Mouse (Mus musculus) neural tube, embryonic 13.5 days (tissue): ENCODE data around the gene Pan3. TPM values are rescaled to one million over a fixed set of nuclear protein-coding genes. Genes with fewer than 3 reads are reported as not detected.

ENCODE experiments used
- ATAC-seq: fragments of 200-750 bp; cut with Nextera tagmentation; 2 replicates; pipeline ENCODE4 v1.8.0; 2017; ENCODE audit warnings: low read depth, mild to moderate bottlenecking, moderate TSS enrichment, moderate library complexity
- H3K27ac ChIP-seq: fragments of 300-500 bp; sonication (generic); replicated peaks from 2 replicates; pipeline ENCODE4 v1.5.1; 2015; ENCODE audit warnings: moderate library complexity, mild to moderate bottlenecking, inconsistent platforms
- H3K27me3 ChIP-seq: fragments of 300-500 bp; sonication (generic); 2 replicates; pipeline ENCODE4 v1.6.1; 2015; ENCODE audit warnings: mild to moderate bottlenecking, inconsistent platforms
- H3K36me3 ChIP-seq: fragments of 300-500 bp; sonication (generic); 2 replicates; pipeline ENCODE4 v1.6.1; 2015; ENCODE audit warnings: mild to moderate bottlenecking, inconsistent platforms
- H3K4me1 ChIP-seq: fragments of 300-500 bp; sonication (generic); replicated peaks from 2 replicates; pipeline ENCODE4 v1.6.1; 2015; ENCODE audit warnings: inconsistent platforms
- H3K4me2 ChIP-seq: fragments of 300-500 bp; sonication (generic); 2 replicates; pipeline ENCODE4 v1.6.1; 2015; ENCODE audit warnings: inconsistent platforms, mild to moderate bottlenecking, moderate library complexity
- H3K4me3 ChIP-seq: fragments of 300-500 bp; sonication (generic); 2 replicates; pipeline ENCODE4 v1.5.1; 2015; ENCODE audit warnings: mild to moderate bottlenecking, inconsistent platforms
- H3K9ac ChIP-seq: fragments of 300-500 bp; sonication (generic); 2 replicates; pipeline ENCODE4 v1.6.1; 2015; ENCODE audit warnings: moderate library complexity, mild to moderate bottlenecking, inconsistent platforms
- H3K9me3 ChIP-seq: fragments of 300-500 bp; sonication (generic); 2 replicates; pipeline ENCODE4 v1.6.1; 2016; ENCODE audit warnings: inconsistent platforms
- WGBS: fragments of 180-500 bp; shearing (Covaris S2); methylation state at CpG from one replicate; pipeline ENCODE4 v1.1.7; 2015; 5-methylcytosine and 5-hydroxymethylcytosine counted together
- polyA plus RNA-seq: library from polyadenylated mRNA; unstranded; fragments of >200 nt; fragmentation: Nextera tagmentation; extraction: Ambion mirVana; gene quantifications from 2 replicates; pipeline ENCODE4 v1.2.1, GENCODE M21; 2015

Pan3 gene
- polyA plus RNA-seq, 1 experiment from 2014 or later, result 69.1 TPM

DNA sequence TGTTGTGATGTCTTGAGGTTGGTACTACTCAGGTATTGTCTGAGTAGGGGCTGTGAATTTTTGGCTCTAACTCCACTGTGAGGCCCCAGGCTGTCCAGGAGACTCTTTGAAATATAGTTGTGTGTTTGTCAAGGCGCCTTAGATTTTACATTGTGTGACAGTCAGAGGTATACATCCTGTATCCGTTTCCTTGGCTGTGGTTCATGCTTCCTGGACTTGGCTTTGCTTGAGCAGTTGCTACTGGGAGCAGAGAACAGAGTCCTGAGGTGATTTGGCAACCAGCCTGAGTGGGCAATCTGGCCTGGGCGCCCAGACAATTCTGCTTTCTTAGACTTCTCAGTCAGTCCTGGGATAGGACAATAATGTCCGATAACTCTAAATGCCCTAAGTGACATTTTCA is 5.3 kb downstream of the Pan3 start:
- H3K4me1 ChIP-seq, result peaks cover 64% of the 10 kb centered on the region
- H3K4me2 ChIP-seq, result 0 out of 2 replicates have a peak overlapping the region, but pooled peaks have one; percentile 2
- 51% methylated on average over 4 of the region's 4 CpGs for WGBS
- peak overlapping the region; percentile 29 for H3K27ac ChIP-seq
- no peak for ATAC-seq
- no peaks in the 10 kb centered on the region for H3K36me3 ChIP-seq
- no peak overlapping the region for H3K9ac ChIP-seq
- H3K9me3 ChIP-seq, result no peaks in the 10 kb centered on the region
- no peaks in the 10 kb centered on the region for H3K27me3 ChIP-seq
- H3K4me3 ChIP-seq, result no peak overlapping the region

DNA sequence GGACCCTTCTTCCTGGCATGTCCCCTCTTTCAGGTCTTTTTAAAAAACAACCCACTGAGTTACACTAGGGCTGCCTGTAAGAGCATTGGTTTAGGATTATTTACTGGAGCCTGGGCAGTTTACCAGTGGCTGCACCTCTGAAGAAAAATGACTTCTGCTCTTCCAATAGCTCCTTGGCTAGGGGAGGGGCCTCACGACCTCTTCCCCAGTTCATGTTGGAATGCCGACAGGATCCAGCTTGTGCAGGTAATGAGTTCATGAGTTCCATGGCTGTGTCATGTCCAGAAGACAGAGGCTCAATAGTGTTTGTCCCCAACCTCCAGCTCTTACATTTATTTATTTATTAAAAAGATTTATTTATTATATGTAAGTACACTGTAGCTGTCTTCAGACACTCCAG is 5.8 kb downstream of the Pan3 start:
- Histone ChIP-seq H3K27me3 (no peaks in the 10 kb centered on the region), H3K36me3 (no peaks in the 10 kb centered on the region), H3K9ac (no peak overlapping the region), H3K9me3 (no peaks in the 10 kb centered on the region), H3K27ac (peak overlapping the region; percentile 29), H3K4me3 (no peak overlapping the region), H3K4me1 (peaks cover 64% of the 10 kb centered on the region), H3K4me2 (0 out of 2 replicates have a peak overlapping the region, but pooled peaks have one; percentile 2)
- WGBS, result 70% methylated on average over 2 of the region's 2 CpGs
- ATAC-seq, result no peak

GRCm38 (mm10) chr5:147436491-147436890 is 6.5 kb downstream of the Pan3 start:
- no peaks in the 10 kb centered on the region for H3K27me3 ChIP-seq
- peaks cover 63% of the 10 kb centered on the region for H3K4me1 ChIP-seq
- no peaks in the 10 kb centered on the region for H3K36me3 ChIP-seq
- 78% methylated on average over 5 of the region's 5 CpGs for WGBS
- ATAC-seq, result no peak
- no peak overlapping the region for H3K27ac ChIP-seq
- H3K9me3 ChIP-seq, result no peaks in the 10 kb centered on the region
- no peak overlapping the region for H3K4me3 ChIP-seq
- H3K4me2 ChIP-seq, result no peak overlapping the region
- H3K9ac ChIP-seq, result no peak overlapping the region

GRCm38 (mm10) chr5:147440996-147441507 is 11.1 kb downstream of the Pan3 start:
- peaks cover 24% of the 10 kb centered on the region for H3K4me1 ChIP-seq
- no peak overlapping the region for H3K9ac ChIP-seq
- H3K4me2 ChIP-seq, result no peak overlapping the region
- H3K36me3 ChIP-seq, result no peaks in the 10 kb centered on the region
- 73% methylated on average over 3 of the region's 3 CpGs for WGBS
- no peak overlapping the region for H3K4me3 ChIP-seq
- no peak for ATAC-seq
- H3K27ac ChIP-seq, result no peak overlapping the region
- no peaks in the 10 kb centered on the region for H3K9me3 ChIP-seq
- no peaks in the 10 kb centered on the region for H3K27me3 ChIP-seq

- H3K4me3 ChIP-seq, result no peak overlapping the region
- no peaks in the 10 kb centered on the region for H3K9me3 ChIP-seq
- H3K4me2 ChIP-seq, result no peak overlapping the region
- no peak overlapping the region for H3K9ac ChIP-seq
- peaks cover 16% of the 10 kb centered on the region for H3K4me1 ChIP-seq
- H3K36me3 ChIP-seq, result no peaks in the 10 kb centered on the region
- 94% methylated on average over 1 of the region's 1 CpGs for WGBS
- ATAC-seq, result no peak
- H3K27ac ChIP-seq, result no peak overlapping the region
- H3K27me3 ChIP-seq, result no peaks in the 10 kb centered on the region
Observed at GRCm38 (mm10) chr5:147441979-147442378, 12.0 kb downstream of the Pan3 start.

- no peak overlapping the region for H3K9ac ChIP-seq
- H3K27me3 ChIP-seq, result no peaks in the 10 kb centered on the region
- no peak overlapping the region for H3K27ac ChIP-seq
- H3K4me3 ChIP-seq, result no peak overlapping the region
- H3K36me3 ChIP-seq, result no peaks in the 10 kb centered on the region
- peaks cover 11% of the 10 kb centered on the region for H3K4me1 ChIP-seq
- no peaks in the 10 kb centered on the region for H3K9me3 ChIP-seq
- no peak for ATAC-seq
- H3K4me2 ChIP-seq, result no peak overlapping the region
- WGBS, result 72% methylated on average over 4 of the region's 4 CpGs
Observed at GRCm38 (mm10) chr5:147442741-147443140, 12.8 kb downstream of the Pan3 start.

- Histone ChIP-seq H3K27me3 (no peaks in the 10 kb centered on the region), H3K36me3 (no peaks in the 10 kb centered on the region), H3K4me1 (peaks cover 17% of the 10 kb centered on the region), H3K4me3 (no peak overlapping the region), H3K9me3 (no peaks in the 10 kb centered on the region), H3K4me2 (no peak overlapping the region), H3K27ac (no peak overlapping the region), H3K9ac (no peak overlapping the region)
- WGBS, result 93% methylated on average over 6 of the region's 6 CpGs
- ATAC-seq, result no peak
Observed at GRCm38 (mm10) chr5:147444298-147444697, 14.3 kb downstream of the Pan3 start.

DNA sequence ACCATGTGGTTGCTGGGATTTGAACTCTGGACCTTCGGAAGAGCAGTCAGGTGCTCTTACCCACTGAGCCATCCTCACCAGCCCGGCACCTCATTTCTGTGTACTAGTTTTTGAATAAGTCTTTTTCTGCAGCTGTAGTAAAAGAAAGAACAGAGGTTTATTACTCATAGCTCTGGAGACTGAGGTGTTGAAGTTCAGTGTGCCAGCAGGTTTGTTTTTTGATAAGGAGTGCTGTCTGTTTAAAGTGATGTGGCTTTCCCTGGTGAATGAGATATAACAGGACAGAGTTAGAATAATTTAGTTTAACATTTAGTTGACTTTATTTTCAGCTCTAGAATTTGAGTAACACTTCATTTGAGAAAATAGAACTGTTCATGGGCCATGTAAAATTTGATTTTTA is 14.8 kb downstream of the Pan3 start:
- H3K27ac ChIP-seq, result no peak overlapping the region
- no peak overlapping the region for H3K9ac ChIP-seq
- no peak overlapping the region for H3K4me2 ChIP-seq
- H3K9me3 ChIP-seq, result no peaks in the 10 kb centered on the region
- H3K27me3 ChIP-seq, result no peaks in the 10 kb centered on the region
- peaks cover 17% of the 10 kb centered on the region for H3K4me1 ChIP-seq
- 96% methylated on average over 2 of the region's 2 CpGs for WGBS
- ATAC-seq, result no peak
- no peaks in the 10 kb centered on the region for H3K36me3 ChIP-seq
- H3K4me3 ChIP-seq, result no peak overlapping the region

- H3K4me3 ChIP-seq, result no peak overlapping the region
- H3K36me3 ChIP-seq, result no peaks in the 10 kb centered on the region
- H3K9me3 ChIP-seq, result no peaks in the 10 kb centered on the region
- no peaks in the 10 kb centered on the region for H3K27me3 ChIP-seq
- no peak overlapping the region for H3K4me2 ChIP-seq
- H3K4me1 ChIP-seq, result peaks cover 17% of the 10 kb centered on the region
- no peak overlapping the region for H3K9ac ChIP-seq
- no peak for ATAC-seq
- WGBS, result 88% methylated on average over 4 of the region's 4 CpGs
- H3K27ac ChIP-seq, result no peak overlapping the region
Observed at GRCm38 (mm10) chr5:147445252-147445651, 15.3 kb downstream of the Pan3 start.

DNA sequence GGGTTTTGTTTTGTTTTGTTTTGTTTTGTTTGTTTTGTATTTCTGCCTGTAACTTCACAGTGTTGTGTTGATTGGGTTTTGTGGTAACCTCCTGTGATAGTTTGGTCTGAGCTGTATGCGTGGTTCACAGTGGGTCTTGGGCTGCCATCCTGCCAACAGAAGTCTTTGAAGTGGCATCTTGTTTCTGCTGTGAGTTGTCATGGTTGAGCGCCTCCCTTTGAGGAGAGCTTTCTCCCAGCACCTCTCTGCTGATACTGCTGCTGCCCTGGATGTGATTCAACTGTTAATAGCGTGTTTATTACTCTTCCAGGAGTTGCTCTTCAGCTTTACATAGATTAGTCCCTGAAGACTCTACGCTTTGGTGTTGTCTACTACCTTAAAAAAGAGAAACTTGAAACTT is 18.6 kb downstream of the Pan3 start:
- Histone ChIP-seq H3K9ac (no peak overlapping the region), H3K4me2 (no peak overlapping the region), H3K36me3 (peaks cover 5% of the 10 kb centered on the region), H3K27ac (peak overlapping the region; percentile 23; the same call in 1 of the 2 replicates), H3K9me3 (no peaks in the 10 kb centered on the region), H3K4me1 (peaks cover 17% of the 10 kb centered on the region), H3K4me3 (no peak overlapping the region), H3K27me3 (no peaks in the 10 kb centered on the region)
- no peak for ATAC-seq
- WGBS, result 42% methylated on average over 4 of the region's 4 CpGs

DNA sequence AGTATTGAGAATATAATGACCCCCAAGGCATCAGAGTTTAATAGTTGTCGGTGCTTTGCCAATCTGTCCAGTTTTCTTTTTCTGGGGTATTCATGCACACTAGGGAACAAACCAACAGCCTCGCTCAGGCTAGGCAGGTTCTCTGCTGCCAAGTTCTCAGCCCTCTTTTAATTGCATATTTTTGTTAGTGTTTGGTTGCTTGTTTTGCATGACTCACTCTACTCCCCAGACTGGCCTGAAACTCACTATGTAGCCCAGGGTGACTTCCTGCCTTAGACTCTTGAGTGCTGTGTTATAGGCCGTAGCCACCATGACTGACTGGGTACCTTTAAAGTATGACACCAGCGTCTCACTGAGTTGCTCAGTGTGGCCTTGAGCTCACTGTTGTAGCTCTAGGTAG is 19.0 kb downstream of the Pan3 start:
- Histone ChIP-seq H3K27me3 (no peaks in the 10 kb centered on the region), H3K4me1 (peaks cover 17% of the 10 kb centered on the region), H3K27ac (peak overlapping the region; percentile 23; the same call in 1 of the 2 replicates), H3K4me3 (no peak overlapping the region), H3K4me2 (no peak overlapping the region), H3K9me3 (no peaks in the 10 kb centered on the region), H3K36me3 (peaks cover 5% of the 10 kb centered on the region), H3K9ac (no peak overlapping the region)
- ATAC-seq, result no peak
- 78% methylated on average over 4 of the region's 4 CpGs for WGBS

DNA sequence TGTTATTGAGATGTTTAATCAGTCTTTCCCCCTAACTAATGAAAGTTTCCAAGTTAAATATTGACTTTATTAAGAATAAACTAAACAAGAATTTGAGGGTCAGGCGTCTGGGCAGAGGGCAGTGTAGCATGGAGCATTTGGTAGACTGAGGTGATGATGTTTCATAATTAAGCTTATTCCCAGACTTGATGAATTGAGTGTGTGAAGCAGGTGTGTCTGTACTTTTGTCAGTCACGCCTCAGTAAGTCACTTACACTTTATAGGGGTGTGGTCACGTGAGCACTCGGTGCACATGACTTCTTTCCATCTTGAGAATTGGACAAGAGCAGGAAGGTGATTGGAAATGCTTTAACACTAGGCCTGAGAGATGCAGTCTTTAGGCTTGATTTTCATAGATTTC is 26.5 kb downstream of the Pan3 start:
- H3K4me1 ChIP-seq, result no peaks in the 10 kb centered on the region; the same call in 1 of the 2 replicates
- H3K36me3 ChIP-seq, result peaks cover 21% of the 10 kb centered on the region
- H3K9me3 ChIP-seq, result no peaks in the 10 kb centered on the region
- H3K9ac ChIP-seq, result no peak overlapping the region
- H3K4me2 ChIP-seq, result no peak overlapping the region
- WGBS, result 95% methylated on average over 4 of the region's 4 CpGs
- H3K27me3 ChIP-seq, result no peaks in the 10 kb centered on the region
- H3K4me3 ChIP-seq, result no peak overlapping the region
- H3K27ac ChIP-seq, result no peak overlapping the region
- ATAC-seq, result no peak

GRCm38 (mm10) chr5:147459821-147460567 is 30.0 kb downstream of the Pan3 start:
- ATAC-seq, result no peak
- Histone ChIP-seq H3K4me3 (no peak overlapping the region), H3K4me2 (no peak overlapping the region), H3K4me1 (no peaks in the 10 kb centered on the region; the same call in 1 of the 2 replicates), H3K9ac (no peak overlapping the region), H3K27me3 (no peaks in the 10 kb centered on the region), H3K27ac (no peak overlapping the region), H3K9me3 (no peaks in the 10 kb centered on the region), H3K36me3 (peaks cover 15% of the 10 kb centered on the region)
- whole genome bisulfite sequencing, result 81% methylated on average over 4 of the region's 4 CpGs
